ENCODE assay signal across 16 mouse cellular contexts in the genomic region with DNA sequence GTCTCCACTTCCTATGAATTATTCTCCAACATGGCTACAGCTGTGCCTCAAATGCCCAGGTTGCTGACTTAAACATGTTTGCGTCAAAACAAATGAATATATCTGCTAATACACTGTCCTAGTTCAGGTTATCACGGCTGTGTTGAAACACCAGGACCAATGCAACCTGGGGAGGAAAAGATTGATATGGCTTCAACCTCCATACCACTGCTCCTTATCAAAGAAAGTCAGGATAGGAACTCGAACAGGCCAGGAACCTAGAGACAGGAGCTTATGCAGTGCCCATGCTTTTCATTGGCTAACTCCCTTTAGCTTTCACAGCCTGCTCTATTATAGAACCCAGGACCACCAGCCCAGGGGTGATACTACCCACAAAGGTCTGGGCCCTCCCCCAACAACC.
"Had no signal": no experiment of that assay in that cellular context is flagged by ENCODE, and none has a peak within 500 bp of the region (broad histone marks: within the 10 kb centered on the region; RNA-seq: fewer than 3 reads in every experiment).

No protein-coding gene starts in this region.

- H3K36me3 ChIP-seq: neural tube, embryonic 13.5 days; neural tube, embryonic 15.5 days; stomach, embryonic 15.5 days had no signal

- H3K9ac ChIP-seq: neural tube, embryonic 13.5 days; neural tube, embryonic 15.5 days; stomach, embryonic 15.5 days had no signal

- DNase-seq: retina, postnatal 1 day; right cerebral cortex, adult 18-20 months; right cerebral cortex, postnatal 14 days; right cerebral cortex, postnatal 25 days; right cerebral cortex, postnatal 4 days; spleen, adult 18-20 months; thymus, adult 18-20 months; thymus, adult 2 months; thymus, postnatal 14 days; thymus, postnatal 25 days; thymus, postnatal 36 days; thymus, postnatal 4 days had no signal

- H3K27me3 ChIP-seq: neural tube, embryonic 13.5 days; neural tube, embryonic 15.5 days; stomach, embryonic 15.5 days had no signal

- H3K9me3 ChIP-seq: neural tube, embryonic 13.5 days; neural tube, embryonic 15.5 days; stomach, embryonic 15.5 days had no signal

- H3K4me1 ChIP-seq: neural tube, embryonic 15.5 days; stomach, embryonic 15.5 days had no signal

- H3K4me2 ChIP-seq: neural tube, embryonic 13.5 days; neural tube, embryonic 15.5 days; stomach, embryonic 15.5 days had no signal

- H3K4me3 ChIP-seq: neural tube, embryonic 13.5 days; neural tube, embryonic 15.5 days; stomach, embryonic 15.5 days had no signal

- H3K27ac ChIP-seq: neural tube, embryonic 13.5 days; neural tube, embryonic 15.5 days; stomach, embryonic 15.5 days; stomach, postnatal 0 days had no signal
